Mouse (Mus musculus): ENCODE measurements at regions not wholly inside any gene's neighbourhood (a gene's known extent, or its start where the extent isn't known, plus 50 kb on each side); places are given as distances from the start of the nearest gene placed in this dataset.

DNA sequence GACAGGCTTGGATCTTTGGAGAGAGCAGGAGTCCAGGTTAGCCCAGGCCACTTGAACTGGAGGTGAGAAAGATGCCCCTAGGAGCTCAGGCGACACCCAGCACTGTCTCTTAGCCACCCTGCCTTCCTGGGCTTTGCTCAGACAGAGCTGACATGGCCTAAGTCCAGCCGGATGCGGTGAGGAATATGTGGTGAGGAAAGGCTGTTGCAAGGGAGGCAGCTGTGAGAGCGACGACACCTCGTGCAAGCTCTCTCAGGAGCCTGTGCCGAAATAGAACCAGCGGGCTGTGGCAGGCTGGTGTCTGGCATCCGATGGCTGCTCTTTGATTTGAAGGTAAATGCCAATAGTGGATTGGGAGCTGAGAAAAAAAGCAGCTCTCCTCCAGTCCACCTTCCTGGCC lies 191.4 kb upstream of the Sdk2 start:
- TF ChIP-seq CTCF (IDR thresholded peaks at IDR 0.05; ENCODE audit: borderline replicate concordance, insufficient read depth, low read depth, low read length), result no peak
- no peak for TF ChIP-seq POLR2A (IDR thresholded peaks at IDR 0.05; ENCODE audit: borderline replicate concordance, insufficient read depth, low read length)

Data from cerebellum, adult 2 months (tissue).